Mouse (Mus musculus) sigmoid colon, adult 10 weeks (tissue): Measurements from ENCODE around the gene Rbm15b. TPM values are rescaled to one million over a fixed set of nuclear protein-coding genes. Genes with fewer than 3 reads are reported as not detected.

Experiments used
- polyA plus RNA-seq: library from polyadenylated mRNA; stranded (reverse); fragments of 350-450 nt; fragmentation: Illumina TruSeq; extraction: RNeasy Lipid Tissue Mini Kit (QIAGEN cat#74804); gene quantifications from one replicate; pipeline ENCODE4 v1.2.3, GENCODE M21; 2014; ENCODE audit warnings: low read depth, low replicate concordance

Gene Rbm15b
- 13.2 TPM for polyA plus RNA-seq

GRCm38 (mm10) chr9:106886828-106887702 lies at the start of gene Rbm15b:
Gene Rbm15b, minus strand, starts transcription at chr9:106887428.

DNA sequence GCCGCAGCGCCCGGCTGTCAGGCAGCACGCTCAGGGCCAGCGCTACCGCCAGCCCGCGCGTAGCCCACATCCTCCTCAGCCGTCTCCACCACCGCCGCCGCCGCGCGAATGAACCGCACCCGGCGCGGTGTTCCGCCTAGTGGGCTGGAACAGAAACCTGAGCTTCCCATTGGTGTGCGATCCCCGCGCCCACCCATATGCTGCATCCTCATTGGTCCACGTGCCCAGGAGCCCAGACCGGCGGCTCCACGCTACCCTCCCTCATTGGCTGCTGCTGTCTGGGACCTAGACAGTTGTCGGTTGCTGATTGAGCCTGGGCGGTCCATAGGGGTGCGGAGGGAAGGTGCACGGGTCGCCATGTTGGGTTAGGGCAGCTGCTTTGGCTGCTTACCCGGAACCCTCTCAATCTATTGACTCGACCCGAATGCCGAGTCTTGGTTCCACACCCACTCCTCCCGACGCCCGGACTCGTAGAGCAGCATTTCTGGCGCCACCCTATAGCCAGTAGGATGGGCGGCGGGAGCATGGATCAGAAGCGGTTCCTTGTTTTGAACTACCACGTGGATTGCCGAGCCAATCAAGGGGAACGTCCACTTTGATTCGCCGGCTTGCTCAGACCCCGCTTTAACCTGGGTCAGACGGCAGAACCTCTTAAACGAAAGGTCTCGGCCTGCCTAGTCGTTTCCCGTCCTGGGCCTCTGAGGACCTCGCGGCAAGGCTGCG lies 4.8 kb upstream of the Rbm15b start, which contains the start of gene Manf:
Gene Manf (minus strand): TSS at position 151 of the 723 bp plus-strand sequence.

Other genes starting within 250 kb of the Rbm15b start
- gene Grm2, start 231.3 kb downstream of the Rbm15b start, polyA plus RNA-seq: not detected
- gene Tex264, start 201.5 kb downstream of the Rbm15b start, polyA plus RNA-seq: 2.6 TPM
- gene Rad54l2, start 98.2 kb downstream of the Rbm15b start, polyA plus RNA-seq: 9.3 TPM
- gene Dcaf1, start 65.6 kb downstream of the Rbm15b start, polyA plus RNA-seq: 24.9 TPM
- gene Manf, start 4.6 kb upstream of the Rbm15b start, polyA plus RNA-seq: 103 TPM